Mouse (Mus musculus): ENCODE measurements at regions not wholly inside any gene's neighbourhood (a gene's known extent, or its start where the extent isn't known, plus 50 kb on each side); places are given as distances from the start of the nearest gene placed in this dataset.

GRCm38 (mm10) chr1:193625101-193625956 lies 255.2 kb upstream of the Camk1g start:
- Histone ChIP-seq H3K4me3 (no peak overlapping the region), H3K27ac (replicated peaks) (no peak overlapping the region)
- WGBS, result 19% methylated on average over 9 of the region's 9 CpGs

GRCm38 (mm10) chr1:193623571-193623970 lies 253.5 kb upstream of the Camk1g start:
- no peak for DNase-seq (ENCODE audit: low spot score)
- Histone ChIP-seq H3K27ac (replicated peaks) (no peak overlapping the region), H3K9me3 (replicated peaks) (no peaks in the 10 kb centered on the region), H3K27me3 (ENCODE audit: low read depth, poor library complexity, severe bottlenecking) (peaks cover 12% of the 10 kb centered on the region; the same call in 1 of the 2 replicates), H3K36me3 (no peaks in the 10 kb centered on the region), H3K4me3 (no peak overlapping the region), H3K4me1 (peaks cover 7% of the 10 kb centered on the region)
- WGBS, result 89% methylated on average over 3 of the region's 3 CpGs

More at GRCm38 (mm10) chr1:193625101-193625956, 255.2 kb upstream of the Camk1g start:
- Histone ChIP-seq H3K9me3 (replicated peaks) (no peaks in the 10 kb centered on the region), H3K27me3 (ENCODE audit: low read depth, poor library complexity, severe bottlenecking) (peaks cover 12% of the 10 kb centered on the region; the same call in 1 of the 2 replicates), H3K4me1 (peaks cover 7% of the 10 kb centered on the region), H3K36me3 (no peaks in the 10 kb centered on the region)
- DNase-seq (ENCODE audit: low spot score), result no peak

- H3K27ac ChIP-seq (replicated peaks), result no peak overlapping the region
- no peak for DNase-seq (ENCODE audit: low spot score)
- no peaks in the 10 kb centered on the region for H3K27me3 ChIP-seq (ENCODE audit: low read depth, poor library complexity, severe bottlenecking)
- no peak overlapping the region for H3K4me3 ChIP-seq
- H3K4me1 ChIP-seq, result no peaks in the 10 kb centered on the region; the same call in none of the 2 replicates
- WGBS, result 78% methylated on average over 8 of the region's 8 CpGs
- H3K9me3 ChIP-seq (replicated peaks), result no peaks in the 10 kb centered on the region
- no peaks in the 10 kb centered on the region for H3K36me3 ChIP-seq
Measured at GRCm38 (mm10) chr1:193618250-193618649, 248.2 kb upstream of the Camk1g start.

GRCm38 (mm10) chr1:193610471-193610870 lies 240.4 kb upstream of the Camk1g start:
- no peak for DNase-seq (ENCODE audit: low spot score)
- 92% methylated on average over 4 of the region's 4 CpGs for WGBS
- Histone ChIP-seq H3K27ac (replicated peaks) (no peak overlapping the region), H3K36me3 (no peaks in the 10 kb centered on the region), H3K9me3 (replicated peaks) (no peaks in the 10 kb centered on the region), H3K4me1 (no peaks in the 10 kb centered on the region), H3K4me3 (no peak overlapping the region), H3K27me3 (ENCODE audit: low read depth, poor library complexity, severe bottlenecking) (no peaks in the 10 kb centered on the region)

- WGBS, result 90% methylated on average over 4 of the region's 4 CpGs
Measured at GRCm38 (mm10) chr1:193599895-193600294, 229.8 kb upstream of the Camk1g start.

GRCm38 (mm10) chr1:193599163-193599562 lies 229.1 kb upstream of the Camk1g start:
- 44% methylated on average over 1 of the region's 1 CpGs for whole genome bisulfite sequencing
- DNase-seq (ENCODE audit: low spot score), result no peak
- no peaks in the 10 kb centered on the region for H3K36me3 ChIP-seq
- H3K4me3 ChIP-seq, result no peak overlapping the region
- H3K4me1 ChIP-seq, result no peaks in the 10 kb centered on the region
- no peak overlapping the region for H3K27ac ChIP-seq (replicated peaks)
- H3K9me3 ChIP-seq (replicated peaks), result no peaks in the 10 kb centered on the region
- no peaks in the 10 kb centered on the region for H3K27me3 ChIP-seq (ENCODE audit: low read depth, poor library complexity, severe bottlenecking)

More at GRCm38 (mm10) chr1:193599895-193600294, 229.8 kb upstream of the Camk1g start:
- H3K27me3 ChIP-seq (ENCODE audit: low read depth, poor library complexity, severe bottlenecking), result no peaks in the 10 kb centered on the region
- no peaks in the 10 kb centered on the region for H3K9me3 ChIP-seq (replicated peaks)
- no peak overlapping the region for H3K4me3 ChIP-seq
- H3K36me3 ChIP-seq, result no peaks in the 10 kb centered on the region
- H3K4me1 ChIP-seq, result no peaks in the 10 kb centered on the region
- DNase-seq (ENCODE audit: low spot score), result no peak
- no peak overlapping the region for H3K27ac ChIP-seq (replicated peaks)

GRCm38 (mm10) chr1:193590301-193590829 lies 220.3 kb upstream of the Camk1g start:
- peaks cover 3% of the 10 kb centered on the region; the same call in 1 of the 2 replicates for H3K27me3 ChIP-seq (ENCODE audit: low read depth, poor library complexity, severe bottlenecking)
- no peak for DNase-seq (ENCODE audit: low spot score)
- peaks cover 35% of the 10 kb centered on the region for H3K4me1 ChIP-seq
- 16% methylated on average over 5 of the region's 5 CpGs for WGBS
- no peaks in the 10 kb centered on the region for H3K9me3 ChIP-seq (replicated peaks)
- no peaks in the 10 kb centered on the region for H3K36me3 ChIP-seq
- no peak overlapping the region for H3K4me3 ChIP-seq
- H3K27ac ChIP-seq (replicated peaks), result peak overlapping the region; percentile 38

- peak; percentile 80 for DNase-seq (ENCODE audit: low spot score)
- H3K27me3 ChIP-seq (ENCODE audit: low read depth, poor library complexity, severe bottlenecking), result peaks cover 3% of the 10 kb centered on the region; the same call in 1 of the 2 replicates
- H3K9me3 ChIP-seq (replicated peaks), result no peaks in the 10 kb centered on the region
- H3K36me3 ChIP-seq, result no peaks in the 10 kb centered on the region
- no peak overlapping the region for H3K4me3 ChIP-seq
- H3K27ac ChIP-seq (replicated peaks), result peak overlapping the region; percentile 74
- WGBS, result 27% methylated on average over 12 of the region's 12 CpGs
- H3K4me1 ChIP-seq, result peaks cover 35% of the 10 kb centered on the region
Measured at GRCm38 (mm10) chr1:193588477-193589464, 218.7 kb upstream of the Camk1g start.

GRCm38 (mm10) chr1:193587317-193587716 lies 217.2 kb upstream of the Camk1g start:
- H3K36me3 ChIP-seq, result no peaks in the 10 kb centered on the region
- H3K27ac ChIP-seq (replicated peaks), result no peak overlapping the region
- DNase-seq (ENCODE audit: low spot score), result no peak
- H3K4me3 ChIP-seq, result no peak overlapping the region
- peaks cover 35% of the 10 kb centered on the region for H3K4me1 ChIP-seq
- 84% methylated on average over 2 of the region's 2 CpGs for WGBS
- H3K9me3 ChIP-seq (replicated peaks), result no peaks in the 10 kb centered on the region
- peaks cover 3% of the 10 kb centered on the region; the same call in 1 of the 2 replicates for H3K27me3 ChIP-seq (ENCODE audit: low read depth, poor library complexity, severe bottlenecking)

GRCm38 (mm10) chr1:193586896-193587295 lies 216.8 kb upstream of the Camk1g start:
- H3K27ac ChIP-seq (replicated peaks), result no peak overlapping the region
- no peak overlapping the region for H3K4me3 ChIP-seq
- no peaks in the 10 kb centered on the region for H3K36me3 ChIP-seq
- no peak for DNase-seq (ENCODE audit: low spot score)
- H3K4me1 ChIP-seq, result peaks cover 35% of the 10 kb centered on the region
- peaks cover 3% of the 10 kb centered on the region; the same call in 1 of the 2 replicates for H3K27me3 ChIP-seq (ENCODE audit: low read depth, poor library complexity, severe bottlenecking)
- H3K9me3 ChIP-seq (replicated peaks), result no peaks in the 10 kb centered on the region
- WGBS, result 88% methylated on average over 6 of the region's 6 CpGs

GRCm38 (mm10) chr1:193583791-193584190 lies 213.7 kb upstream of the Camk1g start:
- Histone ChIP-seq H3K36me3 (no peaks in the 10 kb centered on the region), H3K9me3 (replicated peaks) (no peaks in the 10 kb centered on the region), H3K27ac (replicated peaks) (no peak overlapping the region), H3K27me3 (ENCODE audit: low read depth, poor library complexity, severe bottlenecking) (no peaks in the 10 kb centered on the region), H3K4me1 (peaks cover 26% of the 10 kb centered on the region), H3K4me3 (no peak overlapping the region)
- WGBS, result 81% methylated on average over 2 of the region's 2 CpGs
- DNase-seq (ENCODE audit: low spot score), result no peak

- H3K4me3 ChIP-seq, result no peak overlapping the region
- H3K9me3 ChIP-seq (replicated peaks), result no peaks in the 10 kb centered on the region
- H3K4me1 ChIP-seq, result peaks cover 19% of the 10 kb centered on the region
- 0 out of 2 replicates have a peak, but pooled peaks cover 2% of the 10 kb centered on the region for H3K27me3 ChIP-seq (ENCODE audit: low read depth, poor library complexity, severe bottlenecking)
- WGBS, result 91% methylated on average over 4 of the region's 4 CpGs
- H3K36me3 ChIP-seq, result no peaks in the 10 kb centered on the region
- H3K27ac ChIP-seq (replicated peaks), result no peak overlapping the region
- DNase-seq (ENCODE audit: low spot score), result no peak
Measured at GRCm38 (mm10) chr1:193580393-193580792, 210.3 kb upstream of the Camk1g start.

All from midbrain, embryonic 10.5 days (tissue).